Mouse (Mus musculus): ENCODE results near the gene Hoxb1. TPM values are rescaled to one million over a fixed set of nuclear protein-coding genes. Genes with fewer than 3 reads are reported as not detected.

Hoxb1 gene
- total RNA-seq, 2 experiments from 2014 or later, result not detected

GRCm38 (mm10) chr11:96363807-96364206, 1.7 kb upstream of the Hoxb1 start:
- Histone ChIP-seq H3K4me3 (no peak overlapping the region), H3K27ac (no peak overlapping the region)
- DNase-seq (ENCODE audit: low spot score in 2 of 2), result no peak
- no peak for TF ChIP-seq CTCF (conservative IDR thresholded peaks at IDR 0.05)

DNA sequence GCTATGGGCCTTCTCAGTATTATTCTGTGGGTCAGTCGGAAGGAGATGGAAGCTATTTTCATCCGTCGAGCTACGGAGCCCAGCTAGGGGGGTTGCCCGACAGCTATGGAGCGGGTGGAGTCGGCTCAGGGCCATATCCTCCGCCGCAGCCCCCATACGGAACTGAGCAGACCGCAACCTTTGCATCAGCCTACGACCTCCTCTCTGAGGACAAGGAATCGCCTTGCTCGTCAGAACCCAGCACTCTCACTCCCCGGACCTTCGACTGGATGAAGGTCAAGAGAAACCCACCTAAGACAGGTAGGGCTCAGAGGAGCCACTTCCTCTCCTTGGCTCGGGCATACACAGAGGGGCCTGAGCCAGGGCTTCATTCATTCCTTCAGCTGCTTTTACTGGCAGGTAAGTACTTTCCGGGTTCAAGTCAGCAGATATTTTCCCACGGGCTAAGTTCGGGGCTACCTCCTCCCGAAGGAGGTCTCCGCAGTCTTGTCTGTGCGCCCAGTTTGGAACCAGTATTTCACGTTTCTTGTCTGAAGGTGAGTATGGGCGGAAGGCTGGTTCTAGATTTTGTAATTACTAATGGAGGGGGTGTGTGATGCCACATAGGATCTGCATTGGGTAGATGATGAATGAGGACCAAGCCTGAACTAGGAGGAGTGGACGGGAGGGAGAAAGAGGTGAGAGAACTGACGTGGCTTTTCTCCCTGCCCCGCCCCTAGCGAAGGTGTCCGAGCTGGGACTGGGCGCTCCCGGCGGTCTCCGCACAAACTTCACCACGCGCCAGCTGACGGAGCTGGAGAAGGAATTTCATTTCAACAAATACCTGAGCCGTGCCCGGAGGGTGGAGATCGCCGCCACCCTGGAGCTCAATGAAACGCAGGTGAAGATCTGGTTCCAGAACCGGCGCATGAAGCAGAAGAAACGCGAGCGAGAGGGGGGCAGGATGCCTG, 815 bp downstream of the Hoxb1 start:
- no peak overlapping the region for H3K4me3 ChIP-seq
- no peak for DNase-seq (ENCODE audit: low spot score in 2 of 2)
- no peak overlapping the region for H3K27ac ChIP-seq
- no peak for TF ChIP-seq CTCF (conservative IDR thresholded peaks at IDR 0.05)

DNA sequence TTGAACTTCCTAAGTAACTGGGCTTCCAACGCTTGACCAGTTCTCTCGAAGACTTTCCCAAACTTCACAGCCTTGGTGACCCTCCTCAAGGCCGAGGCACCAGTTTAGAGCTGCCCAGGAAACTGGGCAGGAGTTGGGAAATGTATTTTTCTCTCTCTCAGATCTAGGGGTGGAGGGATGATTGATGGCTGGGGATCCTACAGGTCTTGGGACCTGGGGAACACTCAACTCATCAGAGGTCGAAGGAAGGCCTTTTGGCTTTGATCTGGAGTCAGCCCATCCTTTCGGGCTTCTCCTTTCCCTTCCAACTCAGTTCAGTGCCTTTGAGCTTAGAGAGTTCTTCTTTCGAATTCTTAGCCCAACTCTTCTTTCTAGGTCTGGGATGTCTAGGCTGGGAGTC, 1.6 kb downstream of the Hoxb1 start:
- no peak overlapping the region for H3K4me3 ChIP-seq
- no peak overlapping the region for H3K27ac ChIP-seq
- DNase-seq (ENCODE audit: low spot score in 2 of 2), result no peak
- TF ChIP-seq CTCF (conservative IDR thresholded peaks at IDR 0.05), result no peak

- no peak for DNase-seq (ENCODE audit: low spot score in 2 of 2)
- TF ChIP-seq CTCF (conservative IDR thresholded peaks at IDR 0.05), result no peak
- Histone ChIP-seq H3K27ac (no peak overlapping the region), H3K4me3 (no peak overlapping the region)
Observed at GRCm38 (mm10) chr11:96368686-96369085, 3.1 kb downstream of the Hoxb1 start.

- no peak overlapping the region for H3K4me3 ChIP-seq
- no peak for DNase-seq (ENCODE audit: low spot score in 2 of 2)
- TF ChIP-seq CTCF (conservative IDR thresholded peaks at IDR 0.05), result no peak
- no peak overlapping the region for H3K27ac ChIP-seq
Observed at GRCm38 (mm10) chr11:96369140-96369539, 3.6 kb downstream of the Hoxb1 start.

DNA sequence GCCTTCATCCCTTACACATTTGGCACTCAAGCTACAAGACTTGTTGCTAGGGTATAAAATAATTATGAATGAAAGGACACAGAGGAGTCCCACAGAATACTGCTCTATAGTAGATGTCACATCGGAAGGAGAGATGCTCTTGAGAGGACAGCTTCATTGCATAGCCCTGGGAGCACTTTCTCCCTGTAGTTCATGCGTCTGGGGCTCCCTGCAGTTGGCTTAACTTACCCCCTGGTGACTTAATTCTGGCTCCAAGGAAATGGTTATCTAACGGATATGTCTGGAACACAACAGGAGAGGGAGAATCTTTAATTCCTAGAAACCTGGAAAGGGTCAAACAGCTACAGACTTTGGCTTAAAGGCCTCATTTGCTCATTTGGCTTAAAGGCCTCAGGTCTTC, 6.2 kb downstream of the Hoxb1 start:
- Histone ChIP-seq H3K4me3 (no peak overlapping the region), H3K27ac (no peak overlapping the region)
- no peak for DNase-seq (ENCODE audit: low spot score in 2 of 2)
- no peak for TF ChIP-seq CTCF (conservative IDR thresholded peaks at IDR 0.05)

GRCm38 (mm10) chr11:96372519-96372918, 7.0 kb downstream of the Hoxb1 start:
- TF ChIP-seq CTCF (conservative IDR thresholded peaks at IDR 0.05), result no peak
- no peak overlapping the region for H3K4me3 ChIP-seq
- DNase-seq (ENCODE audit: low spot score in 2 of 2), result no peak

GRCm38 (mm10) chr11:96374810-96375209, 9.3 kb downstream of the Hoxb1 start:
- TF ChIP-seq CTCF (conservative IDR thresholded peaks at IDR 0.05), result no peak
- no peak for DNase-seq (ENCODE audit: low spot score in 2 of 2)
- no peak overlapping the region for H3K27ac ChIP-seq
- H3K4me3 ChIP-seq, result no peak overlapping the region

More at GRCm38 (mm10) chr11:96372519-96372918, 7.0 kb downstream of the Hoxb1 start:
- no peak overlapping the region for H3K27ac ChIP-seq

DNA sequence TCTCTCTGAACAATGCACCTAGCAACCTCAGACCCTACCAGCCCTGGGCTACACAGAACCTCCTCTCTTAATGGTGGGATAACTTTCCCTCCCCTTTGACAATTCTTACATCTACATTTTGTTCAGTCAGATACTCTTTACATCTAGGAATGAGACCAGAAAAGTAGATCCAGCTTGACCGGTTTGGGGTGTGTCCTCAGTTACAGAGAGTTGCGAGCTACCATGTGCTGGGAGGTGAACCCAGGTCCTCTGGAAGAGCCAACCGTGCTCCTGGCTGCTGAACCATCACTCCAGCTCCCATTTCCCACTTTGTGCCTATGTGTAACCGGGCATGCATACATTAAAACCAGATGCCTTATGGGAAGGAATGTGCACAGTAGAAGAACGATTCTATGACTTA, 17.8 kb downstream of the Hoxb1 start:
- H3K4me3 ChIP-seq, result no peak overlapping the region
- no peak for DNase-seq (ENCODE audit: low spot score in 2 of 2)

DNA sequence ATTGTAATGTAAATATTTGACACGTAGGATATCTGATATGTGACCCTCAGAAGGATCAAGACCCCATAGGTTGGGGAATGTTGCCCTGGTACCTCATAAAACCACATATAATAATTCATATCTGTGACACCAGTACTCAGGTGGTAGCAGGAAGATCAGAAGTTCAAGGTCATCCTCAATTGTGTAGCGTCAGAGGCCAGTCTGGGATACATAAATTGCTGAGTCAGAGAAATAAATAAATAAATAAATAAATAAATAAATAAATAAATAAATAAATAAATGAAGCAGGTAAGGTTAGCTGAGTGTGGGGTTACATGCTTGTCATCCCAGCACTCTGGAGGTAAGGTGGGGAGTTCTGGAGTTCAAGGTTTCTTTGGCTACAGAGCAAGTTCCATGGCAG, 22.1 kb downstream of the Hoxb1 start:
- DNase-seq (ENCODE audit: low spot score in 2 of 2), result no peak
- Histone ChIP-seq H3K27ac (no peak overlapping the region), H3K4me3 (no peak overlapping the region)
- TF ChIP-seq CTCF (conservative IDR thresholded peaks at IDR 0.05), result no peak

More for the DNA sequence above, 17.8 kb downstream of the Hoxb1 start:
- TF ChIP-seq CTCF (conservative IDR thresholded peaks at IDR 0.05), result no peak
- no peak overlapping the region for H3K27ac ChIP-seq

- TF ChIP-seq CTCF (conservative IDR thresholded peaks at IDR 0.05), result no peak
- no peak overlapping the region for H3K27ac ChIP-seq
- no peak for DNase-seq (ENCODE audit: low spot score in 2 of 2)
- no peak overlapping the region for H3K4me3 ChIP-seq
Observed at GRCm38 (mm10) chr11:96396772-96397626, 31.4 kb downstream of the Hoxb1 start.

DNA sequence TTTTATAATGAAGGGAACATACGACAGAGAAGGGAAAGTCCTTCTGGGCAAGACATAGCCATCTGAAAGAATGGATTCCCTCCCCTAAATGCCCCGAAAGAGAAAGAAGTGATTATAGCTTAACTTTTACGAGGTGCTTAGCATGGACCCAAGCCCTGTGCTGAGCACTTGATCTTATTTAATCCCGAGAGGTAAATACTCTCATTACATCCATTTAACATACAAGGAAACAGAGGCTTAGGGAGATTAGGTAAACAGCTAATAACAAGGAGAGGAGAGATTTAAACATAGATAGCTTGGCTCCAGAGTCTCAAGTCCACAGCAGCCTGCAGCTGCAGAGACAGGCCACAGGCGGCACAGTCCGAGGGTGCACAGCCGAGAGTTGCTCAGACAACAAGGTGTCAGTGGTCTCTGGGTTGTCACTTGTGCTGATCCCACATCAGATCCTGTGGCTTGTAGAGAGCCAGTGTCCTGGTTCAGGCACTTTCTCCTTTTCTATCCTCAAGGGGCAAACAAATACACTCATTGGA, 32.3 kb downstream of the Hoxb1 start:
- H3K27ac ChIP-seq, result no peak overlapping the region
- no peak overlapping the region for H3K4me3 ChIP-seq
- TF ChIP-seq CTCF (conservative IDR thresholded peaks at IDR 0.05), result no peak
- no peak for DNase-seq (ENCODE audit: low spot score in 2 of 2)

DNA sequence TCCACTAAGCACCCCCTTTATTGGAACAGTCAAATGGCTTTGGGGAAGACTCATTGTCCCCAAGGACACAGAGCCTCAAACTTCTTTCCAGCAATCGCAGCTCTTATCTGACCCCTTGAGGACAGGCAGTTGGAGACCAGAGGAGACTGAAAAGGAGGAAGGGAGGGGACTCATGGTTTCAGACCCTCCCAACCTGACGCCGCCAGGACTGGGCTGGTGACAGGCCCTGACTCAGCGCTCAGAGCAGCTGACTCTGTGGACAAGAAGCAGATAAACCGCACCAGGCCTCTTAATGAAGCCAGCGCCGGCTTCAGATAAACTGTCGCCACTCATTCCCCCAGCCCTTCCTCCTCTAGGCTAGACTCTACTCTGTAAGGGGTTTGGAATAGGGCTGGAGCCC, 34.4 kb downstream of the Hoxb1 start:
- TF ChIP-seq CTCF (conservative IDR thresholded peaks at IDR 0.05), result no peak
- H3K27ac ChIP-seq, result no peak overlapping the region
- no peak overlapping the region for H3K4me3 ChIP-seq
- no peak for DNase-seq (ENCODE audit: low spot score in 2 of 2)
